Comparison of ENCODE assay signal across 8 mouse cellular contexts in the genomic region with DNA sequence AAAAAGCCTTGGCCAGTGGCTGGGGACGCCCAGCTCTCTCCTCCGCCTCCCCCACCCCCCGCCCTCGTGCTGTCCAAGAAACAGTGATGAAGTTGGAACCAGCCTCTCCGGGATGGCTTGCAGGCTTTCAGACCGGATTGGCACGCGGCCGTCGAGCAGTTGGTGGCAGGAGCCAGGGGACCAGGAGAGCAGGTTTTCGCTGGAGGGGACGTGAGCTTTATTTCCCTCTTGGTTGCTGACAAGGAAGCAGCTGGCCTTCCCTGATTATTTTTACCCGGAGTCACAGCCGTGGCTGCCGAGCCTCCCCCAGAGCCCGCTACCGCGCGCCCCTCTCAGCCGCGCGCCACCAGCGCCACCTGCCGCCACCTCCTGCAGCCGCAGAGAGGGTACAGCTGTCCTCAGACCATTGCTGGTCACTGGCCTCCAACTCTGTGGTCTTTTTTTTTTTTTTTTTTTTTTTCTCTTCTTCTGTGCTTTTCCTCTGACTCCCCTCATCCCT. TPM values are rescaled to one million over a fixed set of nuclear protein-coding genes. Genes with fewer than 3 reads are reported as not detected.
DNase-seq lines count a peak whose midpoint lies in the region; ATAC-seq and TF ChIP-seq lines count a peak whose summit lies in the region.

No protein-coding gene starts in this region.

- TF ChIP-seq CTCF in intestine, postnatal 0 days (IDR thresholded peaks at IDR 0.05; ENCODE audit: low read depth), result peak; percentile 93

- peak; percentile 38 to 63 for DNase-seq in urinary bladder, adult 18-20 months (ENCODE audit: low spot score in 2 of 2)
- no peak for DNase-seq in urinary bladder, postnatal 10 days (ENCODE audit: low spot score)
- DNase-seq in embryo, embryonic 11 days, result peak; percentile 88
- peak; percentile 91 for DNase-seq in midbrain, embryonic 14.5 days
- peak; percentile 15 to 25 for DNase-seq in spleen, postnatal 14 days (ENCODE audit: low spot score in 2 of 2)

- no peak overlapping the region for H3K9ac ChIP-seq in intestine, postnatal 0 days (ENCODE audit: low read depth, low read length)
- H3K9ac ChIP-seq in limb, embryonic 12.5 days (replicated peaks), result peak overlapping the region; percentile 48; the same call in 1 of the 2 replicates
- H3K9ac ChIP-seq in midbrain, embryonic 14.5 days (replicated peaks; ENCODE audit: low read length), result peak overlapping the region; percentile 49

- no peak overlapping the region for H3K27ac ChIP-seq in intestine, postnatal 0 days (ENCODE audit: low read depth, low read length)
- no peak overlapping the region for H3K27ac ChIP-seq in limb, embryonic 12.5 days
- peak overlapping the region; percentile 72 for H3K27ac ChIP-seq in midbrain, embryonic 14.5 days (replicated peaks; ENCODE audit: low read depth, low read length)

- peak; percentile 97 for ATAC-seq in granulocyte monocyte progenitor cell, adult 5-6 weeks (replicated peaks; ENCODE audit: poor library complexity, severe bottlenecking)
- ATAC-seq in intestine, postnatal 0 days, result peak; percentile 65; the same call in 1 of the 2 replicates
- ATAC-seq in limb, embryonic 12.5 days (ENCODE audit: insufficient number of reproducible peaks, insufficient read depth, low FRiP score, low TSS enrichment, low read depth), result peak; percentile 89
- peak; percentile 94 for ATAC-seq in midbrain, embryonic 14.5 days (ENCODE audit: low FRiP score, low TSS enrichment)

- H3K4me3 ChIP-seq in intestine, postnatal 0 days (ENCODE audit: low read depth, low read length), result peak overlapping the region; percentile 29
- peak overlapping the region; percentile 42 for H3K4me3 ChIP-seq in limb, embryonic 12.5 days (replicated peaks)
- H3K4me3 ChIP-seq in midbrain, embryonic 14.5 days (replicated peaks; ENCODE audit: low read depth, low read length), result peak overlapping the region; percentile 32

- H3K4me1 ChIP-seq in intestine, postnatal 0 days (replicated peaks; ENCODE audit: control insufficient read depth, insufficient read depth, low read length), result no peaks in the 10 kb centered on the region
- 0 out of 2 replicates have a peak, but pooled peaks cover under 1% of the 10 kb centered on the region for H3K4me1 ChIP-seq in limb, embryonic 12.5 days (replicated peaks)
- no peaks in the 10 kb centered on the region for H3K4me1 ChIP-seq in midbrain, embryonic 14.5 days (ENCODE audit: control insufficient read depth, insufficient read depth, low read length)

- H3K36me3 ChIP-seq in intestine, postnatal 0 days (ENCODE audit: control insufficient read depth, insufficient read depth), result no peaks in the 10 kb centered on the region
- no peaks in the 10 kb centered on the region for H3K36me3 ChIP-seq in limb, embryonic 12.5 days
- no peaks in the 10 kb centered on the region for H3K36me3 ChIP-seq in midbrain, embryonic 14.5 days (ENCODE audit: control insufficient read depth, insufficient read depth, low read length)

- 0 out of 2 replicates have a peak, but pooled peaks cover 4% of the 10 kb centered on the region for H3K27me3 ChIP-seq in intestine, postnatal 0 days (replicated peaks; ENCODE audit: control insufficient read depth, insufficient read depth, low read length)
- no peaks in the 10 kb centered on the region for H3K27me3 ChIP-seq in limb, embryonic 12.5 days
- H3K27me3 ChIP-seq in midbrain, embryonic 14.5 days (ENCODE audit: control insufficient read depth, insufficient read depth, low read length), result no peaks in the 10 kb centered on the region

- WGBS in intestine, postnatal 0 days, result 2% methylated on average over 24 of the region's 25 CpGs
- WGBS in limb, embryonic 12.5 days, result 0% methylated on average over 24 of the region's 25 CpGs
- WGBS in midbrain, embryonic 14.5 days, result under 1% methylated on average over 25 of the region's 25 CpGs

- peak overlapping the region; percentile 62 for H3K4me2 ChIP-seq in intestine, postnatal 0 days (replicated peaks; ENCODE audit: low read depth)
- peak overlapping the region; percentile 59 for H3K4me2 ChIP-seq in limb, embryonic 12.5 days
- H3K4me2 ChIP-seq in midbrain, embryonic 14.5 days (ENCODE audit: low read length), result peak overlapping the region; percentile 53

- no peaks in the 10 kb centered on the region for H3K9me3 ChIP-seq in intestine, postnatal 0 days (ENCODE audit: control insufficient read depth)
- no peaks in the 10 kb centered on the region for H3K9me3 ChIP-seq in limb, embryonic 12.5 days
- no peaks in the 10 kb centered on the region for H3K9me3 ChIP-seq in midbrain, embryonic 14.5 days (ENCODE audit: control insufficient read depth, low read length)

RNA-seq across cellular contexts. Expression of a gene that starts 14.5 kb away (rescaled TPM):
- total RNA-seq in granulocyte monocyte progenitor cell, adult 5-6 weeks (2014; fragmentation: Nextera tagmentation), result 171 and 174 TPM in 2 replicates
- total RNA-seq in granulocyte monocyte progenitor cell, adult 5-6 weeks (2017), result 303 and 314 TPM in 2 replicates
- 134 and 148 TPM in 2 replicates for polyA plus RNA-seq in intestine, postnatal 0 days (2015; fragmentation: Nextera tagmentation; extraction: Ambion mirVana)
- polyA plus RNA-seq in limb, embryonic 12.5 days (2016; fragmentation: Nextera tagmentation; extraction: Ambion mirVana), result 289 and 296 TPM in 2 replicates
- polyA plus RNA-seq in midbrain, embryonic 14.5 days (2014; fragmentation: Nextera tagmentation; extraction: Ambion mirVana), result 282 and 322 TPM in 2 replicates

RNA-seq across cellular contexts. Expression of a gene that starts 56.0 kb away (rescaled TPM):
- total RNA-seq in granulocyte monocyte progenitor cell, adult 5-6 weeks (2014; fragmentation: Nextera tagmentation), result not detected in 2 replicates
- total RNA-seq in granulocyte monocyte progenitor cell, adult 5-6 weeks (2017), result not detected in 2 replicates
- polyA plus RNA-seq in intestine, postnatal 0 days (2015; fragmentation: Nextera tagmentation; extraction: Ambion mirVana), result 0.04 and 0.13 TPM in 2 replicates
- polyA plus RNA-seq in limb, embryonic 12.5 days (2016; fragmentation: Nextera tagmentation; extraction: Ambion mirVana), result 0.12 and 0.14 TPM in 2 replicates
- polyA plus RNA-seq in midbrain, embryonic 14.5 days (2014; fragmentation: Nextera tagmentation; extraction: Ambion mirVana), result 0.07 TPM in 1 of 2 replicates, not detected in the other
